Mouse (Mus musculus): ENCODE measurements around the gene Dap. TPM values are rescaled to one million over a fixed set of nuclear protein-coding genes. Genes with fewer than 3 reads are reported as not detected.

Gene Dap
- polyA plus RNA-seq, 1 experiment = 145 TPM

DNA sequence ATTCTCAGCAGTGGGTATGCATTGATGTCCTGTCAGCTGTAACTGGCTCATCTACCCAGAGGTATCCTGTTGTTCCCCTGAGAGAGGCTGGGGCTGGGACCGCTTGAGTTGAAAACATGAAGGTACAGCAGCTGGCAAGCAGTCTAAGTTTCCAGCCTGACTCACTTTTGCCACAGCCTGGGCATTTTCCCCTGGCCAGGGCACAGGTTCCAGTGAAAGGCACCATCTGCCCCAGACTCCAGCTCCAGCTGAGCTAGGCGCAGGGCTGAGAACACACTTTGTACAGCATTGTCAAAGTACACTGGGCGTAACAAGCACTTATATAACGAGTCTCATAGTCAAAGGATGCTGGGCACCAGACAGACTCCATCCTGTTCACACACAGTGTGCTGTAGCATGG, 29.8 kb downstream of the Dap start:
- H3K4me1 ChIP-seq (ENCODE audit: control insufficient read depth, insufficient read depth, insufficient read length, low read length) = 0 out of 2 replicates have a peak, but pooled peaks cover 2% of the 10 kb centered on the region
- H3K27me3 ChIP-seq (ENCODE audit: control insufficient read depth, insufficient read depth, low read length) = no peaks in the 10 kb centered on the region
- no peak overlapping the region; the same call in 1 of the 2 replicates for H3K27ac ChIP-seq (ENCODE audit: insufficient read depth, low read depth, low read length)
- H3K36me3 ChIP-seq (ENCODE audit: control insufficient read depth, insufficient read depth, low read length) = no peaks in the 10 kb centered on the region
- no peak for TF ChIP-seq CTCF (IDR thresholded peaks at IDR 0.05; ENCODE audit: extremely low read depth, insufficient read length, insufficient replicate concordance, low read depth, low read length)
- no peak overlapping the region for H3K4me3 ChIP-seq (ENCODE audit: low read depth, low read length)
- WGBS = 71% methylated on average over 4 of the region's 4 CpGs

DNA sequence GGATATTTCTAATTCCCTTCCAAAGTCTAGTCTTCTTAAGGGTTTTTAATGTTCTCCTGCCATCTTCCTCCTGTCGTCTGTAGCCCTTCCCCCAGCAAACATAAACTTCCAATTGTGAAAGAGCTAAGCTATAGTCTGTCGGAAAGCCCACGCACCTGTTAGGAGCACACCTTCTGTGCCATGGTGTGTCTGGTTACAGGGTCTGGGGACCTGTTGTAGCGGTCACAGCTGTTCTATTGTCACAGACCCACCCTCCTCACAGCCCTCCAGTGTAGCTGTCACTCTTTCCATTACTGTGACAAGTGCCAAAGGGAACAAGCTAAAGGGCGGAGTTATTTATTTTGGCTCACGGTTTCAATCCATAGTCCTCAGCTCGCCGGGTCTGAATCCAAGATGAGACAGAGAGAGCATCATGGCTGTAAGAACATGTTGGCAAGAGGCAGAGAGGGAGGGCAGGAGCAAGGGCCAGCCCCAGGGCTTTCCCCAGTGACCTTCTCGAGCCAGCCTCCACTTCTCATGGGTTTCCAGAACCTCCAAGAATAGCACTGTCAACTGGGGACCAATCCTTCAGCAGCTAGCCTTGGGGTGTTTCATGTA, 30.9 kb downstream of the Dap start:
- 72% methylated on average over 9 of the region's 9 CpGs for WGBS
- Histone ChIP-seq H3K4me3 (ENCODE audit: low read depth, low read length) (no peak overlapping the region), H3K27me3 (ENCODE audit: control insufficient read depth, insufficient read depth, low read length) (no peaks in the 10 kb centered on the region), H3K27ac (ENCODE audit: insufficient read depth, low read depth, low read length) (no peak overlapping the region), H3K4me1 (ENCODE audit: control insufficient read depth, insufficient read depth, insufficient read length, low read length) (0 out of 2 replicates have a peak, but pooled peaks cover 2% of the 10 kb centered on the region), H3K36me3 (ENCODE audit: control insufficient read depth, insufficient read depth, low read length) (no peaks in the 10 kb centered on the region)
- no peak for TF ChIP-seq CTCF (IDR thresholded peaks at IDR 0.05; ENCODE audit: extremely low read depth, insufficient read length, insufficient replicate concordance, low read depth, low read length)
- TF ChIP-seq POLR2A (IDR thresholded peaks at IDR 0.05; ENCODE audit: low read depth, low read length) = no peak

DNA sequence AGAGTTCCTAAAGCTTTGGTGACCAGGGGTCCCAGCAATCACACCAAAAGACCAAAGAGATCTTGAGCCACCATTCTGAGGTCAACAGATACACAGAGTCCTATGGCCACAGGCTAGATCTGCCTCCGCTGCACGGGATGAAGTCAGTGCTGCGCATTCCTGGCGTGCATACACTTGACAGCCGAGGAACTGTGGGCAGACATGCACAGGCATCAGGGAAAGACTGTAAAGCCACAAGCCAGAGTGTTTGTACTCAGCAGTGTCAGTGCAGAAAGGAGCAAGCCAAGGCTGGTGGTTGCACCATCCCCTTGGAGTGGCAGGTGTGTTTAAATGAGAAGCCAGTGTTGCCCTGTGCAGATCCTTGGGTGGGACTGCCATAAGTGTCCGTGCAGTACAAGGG, 31.6 kb downstream of the Dap start:
- Histone ChIP-seq H3K4me3 (ENCODE audit: low read depth, low read length) (no peak overlapping the region), H3K4me1 (ENCODE audit: control insufficient read depth, insufficient read depth, insufficient read length, low read length) (0 out of 2 replicates have a peak, but pooled peaks cover 2% of the 10 kb centered on the region), H3K36me3 (ENCODE audit: control insufficient read depth, insufficient read depth, low read length) (no peaks in the 10 kb centered on the region), H3K27me3 (ENCODE audit: control insufficient read depth, insufficient read depth, low read length) (no peaks in the 10 kb centered on the region), H3K27ac (ENCODE audit: insufficient read depth, low read depth, low read length) (no peak overlapping the region)
- TF ChIP-seq CTCF (IDR thresholded peaks at IDR 0.05; ENCODE audit: extremely low read depth, insufficient read length, insufficient replicate concordance, low read depth, low read length) (no peak), POLR2A (IDR thresholded peaks at IDR 0.05; ENCODE audit: low read depth, low read length) (no peak)
- WGBS = 86% methylated on average over 6 of the region's 6 CpGs

DNA sequence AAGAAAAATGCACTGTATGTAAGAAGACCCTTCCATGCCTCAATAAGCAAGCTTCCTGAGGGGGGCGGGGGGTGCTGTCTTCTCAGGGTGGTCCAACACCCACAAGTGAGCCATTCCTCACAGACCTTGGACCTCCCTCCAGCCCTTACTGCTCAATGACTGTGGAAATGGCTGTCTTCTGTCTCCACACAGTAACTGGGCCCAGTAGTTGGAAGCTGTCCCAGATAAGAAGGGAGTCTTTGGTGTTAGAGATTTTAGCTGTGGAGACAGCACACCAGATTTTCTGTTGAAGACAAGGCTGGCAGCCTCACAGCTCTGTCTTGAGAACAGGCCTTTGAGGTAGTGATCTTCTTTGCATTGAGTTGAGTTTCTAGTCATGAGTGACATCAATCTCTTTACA, 33.2 kb downstream of the Dap start:
- WGBS = 85% methylated on average over 1 of the region's 1 CpGs
- no peaks in the 10 kb centered on the region for H3K36me3 ChIP-seq (ENCODE audit: control insufficient read depth, insufficient read depth, low read length)
- no peaks in the 10 kb centered on the region for H3K27me3 ChIP-seq (ENCODE audit: control insufficient read depth, insufficient read depth, low read length)
- no peak overlapping the region for H3K4me3 ChIP-seq (ENCODE audit: low read depth, low read length)
- TF ChIP-seq POLR2A (IDR thresholded peaks at IDR 0.05; ENCODE audit: low read depth, low read length) = no peak
- TF ChIP-seq CTCF (IDR thresholded peaks at IDR 0.05; ENCODE audit: extremely low read depth, insufficient read length, insufficient replicate concordance, low read depth, low read length) = no peak
- H3K4me1 ChIP-seq (ENCODE audit: control insufficient read depth, insufficient read depth, insufficient read length, low read length) = peaks cover 8% of the 10 kb centered on the region
- H3K27ac ChIP-seq (ENCODE audit: insufficient read depth, low read depth, low read length) = no peak overlapping the region

GRCm38 (mm10) chr15:31258029-31258692, 34.0 kb downstream of the Dap start:
- H3K4me1 ChIP-seq (ENCODE audit: control insufficient read depth, insufficient read depth, insufficient read length, low read length) = peaks cover 12% of the 10 kb centered on the region
- no peak overlapping the region for H3K4me3 ChIP-seq (ENCODE audit: low read depth, low read length)
- no peak overlapping the region for H3K27ac ChIP-seq (ENCODE audit: insufficient read depth, low read depth, low read length)
- no peaks in the 10 kb centered on the region for H3K36me3 ChIP-seq (ENCODE audit: control insufficient read depth, insufficient read depth, low read length)
- TF ChIP-seq CTCF (IDR thresholded peaks at IDR 0.05; ENCODE audit: extremely low read depth, insufficient read length, insufficient replicate concordance, low read depth, low read length) (no peak), POLR2A (IDR thresholded peaks at IDR 0.05; ENCODE audit: low read depth, low read length) (no peak)
- 64% methylated on average over 21 of the region's 21 CpGs for whole genome bisulfite sequencing
- H3K27me3 ChIP-seq (ENCODE audit: control insufficient read depth, insufficient read depth, low read length) = no peaks in the 10 kb centered on the region

GRCm38 (mm10) chr15:31258693-31259439, 34.8 kb downstream of the Dap start:
- Histone ChIP-seq H3K27me3 (ENCODE audit: control insufficient read depth, insufficient read depth, low read length) (no peaks in the 10 kb centered on the region), H3K36me3 (ENCODE audit: control insufficient read depth, insufficient read depth, low read length) (no peaks in the 10 kb centered on the region), H3K27ac (ENCODE audit: insufficient read depth, low read depth, low read length) (no peak overlapping the region), H3K4me1 (ENCODE audit: control insufficient read depth, insufficient read depth, insufficient read length, low read length) (peaks cover 10% of the 10 kb centered on the region), H3K4me3 (ENCODE audit: low read depth, low read length) (no peak overlapping the region)
- WGBS = 85% methylated on average over 18 of the region's 18 CpGs
- TF ChIP-seq POLR2A (IDR thresholded peaks at IDR 0.05; ENCODE audit: low read depth, low read length) = no peak
- peak; percentile 23; the same call in 1 of the 2 replicates for TF ChIP-seq CTCF (IDR thresholded peaks at IDR 0.05; ENCODE audit: extremely low read depth, insufficient read length, insufficient replicate concordance, low read depth, low read length)

DNA sequence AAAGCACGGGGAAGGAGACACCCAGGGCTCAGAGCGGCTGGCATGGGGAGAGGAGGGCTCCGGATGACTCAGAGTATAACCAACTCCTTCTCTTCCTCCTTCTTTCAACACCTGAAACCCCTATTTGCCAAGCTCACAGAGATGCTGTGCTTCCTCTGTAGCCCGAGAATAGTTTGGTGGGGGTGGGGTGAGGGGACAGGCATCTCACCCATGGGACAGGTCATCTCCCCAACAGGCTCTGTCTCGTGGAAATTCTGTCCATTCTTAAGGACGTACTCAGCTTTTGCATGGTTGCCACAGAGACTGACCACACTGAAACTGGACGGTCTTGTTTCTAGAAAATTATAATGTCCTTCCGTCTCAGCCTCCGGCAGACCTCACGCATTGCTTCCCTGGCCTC, 37.0 kb downstream of the Dap start:
- TF ChIP-seq CTCF (IDR thresholded peaks at IDR 0.05; ENCODE audit: extremely low read depth, insufficient read length, insufficient replicate concordance, low read depth, low read length) (no peak), POLR2A (IDR thresholded peaks at IDR 0.05; ENCODE audit: low read depth, low read length) (no peak)
- H3K27ac ChIP-seq (ENCODE audit: insufficient read depth, low read depth, low read length) = no peak overlapping the region
- H3K4me1 ChIP-seq (ENCODE audit: control insufficient read depth, insufficient read depth, insufficient read length, low read length) = peaks cover 10% of the 10 kb centered on the region
- WGBS = 82% methylated on average over 10 of the region's 10 CpGs
- H3K4me3 ChIP-seq (ENCODE audit: low read depth, low read length) = no peak overlapping the region
- no peaks in the 10 kb centered on the region for H3K36me3 ChIP-seq (ENCODE audit: control insufficient read depth, insufficient read depth, low read length)
- H3K27me3 ChIP-seq (ENCODE audit: control insufficient read depth, insufficient read depth, low read length) = no peaks in the 10 kb centered on the region
